Mouse (Mus musculus) olfactory bulb, adult 2 months (tissue): Measurements from ENCODE around the gene Ptprf. TPM values are rescaled to one million over a fixed set of nuclear protein-coding genes. Genes with fewer than 3 reads are reported as not detected.

Experiments
- H3K27ac ChIP-seq: fragments of 200-500 bp; 2 replicates; pipeline ENCODE4 v1.5.1; 2012; ENCODE audit warnings: low read depth, low read length; ENCODE audit not compliant: insufficient read depth
- H3K4me1 ChIP-seq: fragments of 200-500 bp; 2 replicates; pipeline ENCODE4 v1.6.1; 2012; ENCODE audit warnings: low read length; ENCODE audit not compliant: control insufficient read depth, insufficient read depth
- H3K4me3 ChIP-seq: fragments of 200-500 bp; 2 replicates; pipeline ENCODE4 v1.5.1; 2012; ENCODE audit warnings: mild to moderate bottlenecking, low read depth, low read length, moderate library complexity; ENCODE audit not compliant: insufficient read depth
- CTCF ChIP-seq: fragments of 200-500 bp; IDR thresholded peaks from 2 replicates; pipeline ENCODE4 v1.5.1; 2012; ENCODE audit warnings: low read depth, mild to moderate bottlenecking, low read length, moderate library complexity; ENCODE audit not compliant: insufficient read depth
- POLR2A ChIP-seq: fragments of 200-500 bp; IDR thresholded peaks from 2 replicates; pipeline ENCODE4 v1.6.1; 2012; ENCODE audit warnings: mild to moderate bottlenecking, low read depth, low read length, moderate library complexity; ENCODE audit not compliant: insufficient read depth
- WGBS: fragments of 180-500 bp; shearing (Covaris S2); methylation state at CpG from one replicate; pipeline ENCODE4 v1.1.7; 2018; 5-methylcytosine and 5-hydroxymethylcytosine counted together
- polyA plus RNA-seq: library from polyadenylated mRNA; stranded (reverse); fragments of >200 nt; gene quantifications from 2 replicates; pipeline ENCODE4 v1.2.4, GENCODE M21; 2012; ENCODE audit warnings: low replicate concordance; ENCODE audit not compliant: missing spikeins, insufficient read depth, insufficient read length

Ptprf gene
- polyA plus RNA-seq, 1 experiment = not detected

DNA sequence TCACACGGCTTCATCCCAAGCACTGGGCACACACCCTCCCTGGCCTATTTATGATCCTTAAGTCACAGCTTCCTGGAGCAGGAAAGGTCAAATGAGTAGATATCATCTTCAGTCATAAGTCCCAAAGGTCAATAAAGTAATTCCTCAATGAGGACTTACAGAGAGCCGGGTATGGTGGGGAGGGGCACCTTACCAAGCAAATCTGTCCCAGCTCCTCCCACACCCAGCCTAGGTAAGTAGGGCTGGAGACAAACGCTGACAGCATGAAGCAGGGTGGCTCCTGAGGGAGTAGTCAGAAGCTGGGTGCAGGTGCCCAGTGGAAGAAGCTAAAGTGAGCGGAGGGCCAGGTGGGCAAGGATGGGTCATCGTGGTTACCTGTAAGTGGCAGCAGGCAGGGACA lies 36.3 kb downstream of the Ptprf start:
- 93% methylated on average over 5 of the region's 5 CpGs for WGBS
- TF ChIP-seq CTCF (no peak), POLR2A (no peak)
- no peak overlapping the region for H3K27ac ChIP-seq
- peaks cover 6% of the 10 kb centered on the region for H3K4me1 ChIP-seq
- H3K4me3 ChIP-seq = no peak overlapping the region

DNA sequence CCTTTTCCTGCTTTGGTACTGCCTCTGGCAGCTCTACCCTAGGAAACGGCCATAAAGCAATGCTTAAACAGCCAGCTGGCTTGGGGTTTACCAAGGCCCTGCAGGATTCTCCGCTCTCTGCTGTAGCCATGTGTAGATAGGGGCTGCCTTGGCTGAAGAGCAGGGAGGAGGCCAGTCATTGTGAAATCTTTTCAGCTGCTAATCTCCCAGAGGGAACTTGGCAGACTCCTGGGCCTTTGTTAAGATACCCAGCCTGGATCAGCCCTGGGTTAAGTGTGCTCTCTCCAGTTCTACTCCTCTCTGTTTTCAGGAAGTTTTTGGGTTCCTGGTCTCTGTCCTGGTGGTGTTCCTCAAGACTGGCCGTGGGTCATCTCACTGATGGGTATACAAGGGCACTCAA lies 43.9 kb downstream of the Ptprf start:
- H3K27ac ChIP-seq = 0 out of 2 replicates have a peak overlapping the region, but pooled peaks have one; percentile 5
- H3K4me3 ChIP-seq = no peak overlapping the region
- TF ChIP-seq CTCF (no peak), POLR2A (no peak)
- 92% methylated on average over 3 of the region's 3 CpGs for WGBS
- peaks cover 52% of the 10 kb centered on the region for H3K4me1 ChIP-seq

DNA sequence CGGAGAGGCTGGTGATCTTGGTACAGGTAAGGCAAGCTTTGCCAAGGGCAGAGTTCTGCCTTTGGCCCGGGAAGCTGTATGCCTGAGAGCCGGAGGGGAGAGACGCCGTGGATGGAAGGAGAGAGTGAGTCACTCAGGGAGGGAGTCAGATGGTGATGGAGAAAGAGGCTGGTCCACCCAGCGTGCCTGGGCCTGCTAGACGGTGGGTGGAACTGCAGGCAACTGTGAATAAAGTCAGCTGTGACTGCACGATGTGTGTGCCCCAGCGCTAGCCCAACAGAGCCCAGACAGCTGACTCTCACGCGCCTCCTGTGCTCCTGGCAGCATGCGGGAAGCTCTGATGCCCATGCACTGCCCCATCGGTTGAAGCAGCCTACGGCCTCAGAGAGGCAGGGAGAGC lies 45.4 kb downstream of the Ptprf start:
- peak overlapping the region; percentile 76 for H3K27ac ChIP-seq

GRCm38 (mm10) chr4:118243791-118244190 lies 47.4 kb downstream of the Ptprf start:
- peak overlapping the region; percentile 63 for H3K27ac ChIP-seq
- H3K4me3 ChIP-seq = no peak overlapping the region
- TF ChIP-seq POLR2A = no peak
- TF ChIP-seq CTCF = no peak
- H3K4me1 ChIP-seq = peaks cover 42% of the 10 kb centered on the region
- WGBS = 25% methylated on average over 7 of the region's 7 CpGs

More for the DNA sequence above, 45.4 kb downstream of the Ptprf start:
- TF ChIP-seq CTCF = no peak
- no peak for TF ChIP-seq POLR2A
- WGBS = 43% methylated on average over 14 of the region's 14 CpGs
- Histone ChIP-seq H3K4me3 (no peak overlapping the region), H3K4me1 (peaks cover 52% of the 10 kb centered on the region)

- WGBS = 19% methylated on average over 11 of the region's 11 CpGs
- Histone ChIP-seq H3K4me3 (no peak overlapping the region), H3K27ac (peak overlapping the region; percentile 27; the same call in 1 of the 2 replicates), H3K4me1 (peaks cover 44% of the 10 kb centered on the region)
- no peak for TF ChIP-seq POLR2A
- no peak for TF ChIP-seq CTCF
Observed at GRCm38 (mm10) chr4:118243298-118243697, 47.9 kb downstream of the Ptprf start.

GRCm38 (mm10) chr4:118239960-118240689 lies 51.1 kb downstream of the Ptprf start:
- H3K4me1 ChIP-seq = peaks cover 30% of the 10 kb centered on the region
- no peak overlapping the region for H3K27ac ChIP-seq
- H3K4me3 ChIP-seq = no peak overlapping the region
- TF ChIP-seq POLR2A (no peak), CTCF (no peak)
- WGBS = 95% methylated on average over 16 of the region's 16 CpGs

DNA sequence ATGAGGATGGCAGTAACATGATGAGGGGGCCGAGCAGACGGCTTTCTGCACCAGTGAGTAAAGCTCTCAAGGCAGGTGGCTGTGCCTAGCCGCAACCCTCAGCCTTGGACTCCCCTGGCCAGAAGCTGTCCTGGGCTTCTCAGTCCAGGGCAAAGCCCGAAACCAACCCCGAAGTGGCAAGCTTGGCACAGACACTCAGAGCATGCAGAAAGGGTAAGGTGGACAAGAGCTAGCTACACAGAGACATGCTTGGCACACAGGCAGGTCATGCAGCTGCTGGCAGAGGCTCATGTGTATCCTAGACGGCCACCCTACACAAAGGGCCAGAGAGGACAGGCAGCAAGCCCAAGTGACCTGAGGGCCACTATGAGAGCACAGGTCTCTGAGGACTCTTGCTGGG lies 52.5 kb downstream of the Ptprf start:
- TF ChIP-seq POLR2A (no peak), CTCF (no peak)
- H3K27ac ChIP-seq = no peak overlapping the region
- peaks cover 23% of the 10 kb centered on the region for H3K4me1 ChIP-seq
- no peak overlapping the region for H3K4me3 ChIP-seq
- 96% methylated on average over 6 of the region's 6 CpGs for WGBS

- H3K4me1 ChIP-seq = peaks cover 18% of the 10 kb centered on the region; the same call in 1 of the 2 replicates
- no peak overlapping the region for H3K4me3 ChIP-seq
- no peak for TF ChIP-seq CTCF
- no peak for TF ChIP-seq POLR2A
- WGBS = 77% methylated on average over 9 of the region's 9 CpGs
- no peak overlapping the region for H3K27ac ChIP-seq
Observed at GRCm38 (mm10) chr4:118236871-118237270, 54.3 kb downstream of the Ptprf start.

- no peak overlapping the region for H3K4me3 ChIP-seq
- peaks cover 18% of the 10 kb centered on the region; the same call in 1 of the 2 replicates for H3K4me1 ChIP-seq
- WGBS = 88% methylated on average over 11 of the region's 11 CpGs
- no peak overlapping the region for H3K27ac ChIP-seq
- TF ChIP-seq CTCF (no peak), POLR2A (no peak)
Observed at GRCm38 (mm10) chr4:118234711-118235388, 56.4 kb downstream of the Ptprf start.
